Mouse (Mus musculus): ENCODE data around the gene Cd9. TPM values are rescaled to one million over a fixed set of nuclear protein-coding genes. Genes with fewer than 3 reads are reported as not detected.

Gene Cd9
- polyA plus RNA-seq, 1 experiment from 2014 or later: 52.3 TPM

- H3K27ac ChIP-seq: no peak overlapping the region
- no peak overlapping the region for H3K4me2 ChIP-seq
- WGBS: 77% methylated on average over 11 of the region's 11 CpGs
These were observed 84.0 kb downstream of the Cd9 start for GRCm38 (mm10) chr6:125410551-125410950.

More at GRCm38 (mm10) chr6:125410551-125410950, 84.0 kb downstream of the Cd9 start:
- Histone ChIP-seq H3K9me3 (replicated peaks) (0 out of 2 replicates have a peak, but pooled peaks cover 3% of the 10 kb centered on the region), H3K4me1 (no peaks in the 10 kb centered on the region), H3K36me3 (ENCODE audit: poor library complexity, severe bottlenecking) (no peaks in the 10 kb centered on the region), H3K9ac (no peak overlapping the region), H3K27me3 (no peaks in the 10 kb centered on the region), H3K4me3 (no peak overlapping the region)
- no peak for ATAC-seq

Other genes starting within 250 kb of the Cd9 start
- not detected in 2 replicates for gene Tuba3a, start 208.7 kb downstream of the Cd9 start, polyA plus RNA-seq (2015; fragmentation: Nextera tagmentation; extraction: Ambion mirVana)
- 10.2 and 12.3 TPM in 2 replicates for gene Ltbr, start 180.9 kb downstream of the Cd9 start, polyA plus RNA-seq (2015; fragmentation: Nextera tagmentation; extraction: Ambion mirVana)
- 0.13 and 0.26 TPM in 2 replicates for gene Scnn1a, start 174.1 kb downstream of the Cd9 start, polyA plus RNA-seq (2015; fragmentation: Nextera tagmentation; extraction: Ambion mirVana)
- gene Tnfrsf1a, start 145.4 kb downstream of the Cd9 start, polyA plus RNA-seq (2015; fragmentation: Nextera tagmentation; extraction: Ambion mirVana): 12.8 and 13.8 TPM in 2 replicates
- gene Plekhg6, start 114.0 kb downstream of the Cd9 start, polyA plus RNA-seq (2015; fragmentation: Nextera tagmentation; extraction: Ambion mirVana): 0.08 and 0.09 TPM in 2 replicates
- gene Vwf, start 52.0 kb upstream of the Cd9 start, polyA plus RNA-seq (2015; fragmentation: Nextera tagmentation; extraction: Ambion mirVana): 4.8 and 7.7 TPM in 2 replicates
- gene Ano2, start 195.6 kb upstream of the Cd9 start, polyA plus RNA-seq (2015; fragmentation: Nextera tagmentation; extraction: Ambion mirVana): 0.19 TPM in 1 of 2 replicates, not detected in the other